Mouse (Mus musculus) adrenal gland, postnatal 4 days (tissue): ENCODE measurements around the gene Hspa8. TPM values are rescaled to one million over a fixed set of nuclear protein-coding genes. Genes with fewer than 3 reads are reported as not detected.
A peak's percentile ranks its signal among the peaks of the same experiment; 100 is the strongest.
"Not testable (repeated sequence)": the region's sequence is repeated elsewhere in the genome, so short reads cannot be mapped to it uniquely, and the experiment has no call there.

Experiments used
- DNase-seq, 2 experiments: peaks; one replicate each; pipeline ENCODE4 v3.0.0; 2021 to 2022; ENCODE audit warnings: low spot score in 2 of 2, mixed read lengths in 2 of 2
- total RNA-seq, 2 experiments: library from RNA; stranded (reverse); gene quantifications; 2 replicates each; pipeline ENCODE4 v1.2.3; 2021

Gene Hspa8
- total RNA-seq, 2 experiments from 2014 or later = 1,260 to 1,409 TPM

GRCm38 (mm10) chr9:40783641-40784373, 17.0 kb upstream of the Hspa8 start:
- DNase-seq = no peak

DNA sequence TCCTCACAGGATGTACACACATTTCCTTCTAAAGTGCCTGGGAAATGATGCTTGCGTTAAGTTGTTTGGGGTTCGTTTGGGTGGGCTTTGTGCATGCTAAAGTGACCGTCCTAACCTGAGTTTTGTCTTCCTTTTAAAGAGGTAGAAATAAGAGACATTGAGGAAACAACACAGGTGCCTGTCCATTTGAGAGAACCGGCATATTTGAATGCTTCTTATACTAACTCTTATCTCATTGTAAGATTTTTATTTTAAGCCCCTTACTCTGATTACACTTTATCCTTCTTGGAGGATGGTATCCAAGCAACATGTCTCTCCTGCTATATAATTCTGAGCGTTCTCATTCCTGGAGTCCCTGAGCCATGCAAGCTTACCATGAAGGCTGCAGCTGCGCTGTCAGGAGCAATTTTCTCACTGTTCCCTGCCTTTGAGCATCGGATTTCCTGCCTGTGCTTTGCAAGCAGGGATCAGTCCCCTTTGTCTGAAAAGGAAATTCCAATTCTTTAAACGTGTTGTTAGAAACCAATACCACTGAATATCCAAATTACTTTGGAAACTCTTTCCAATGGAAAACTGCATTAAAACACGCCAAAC, 16.3 kb upstream of the Hspa8 start:
- DNase-seq = no peak

DNA sequence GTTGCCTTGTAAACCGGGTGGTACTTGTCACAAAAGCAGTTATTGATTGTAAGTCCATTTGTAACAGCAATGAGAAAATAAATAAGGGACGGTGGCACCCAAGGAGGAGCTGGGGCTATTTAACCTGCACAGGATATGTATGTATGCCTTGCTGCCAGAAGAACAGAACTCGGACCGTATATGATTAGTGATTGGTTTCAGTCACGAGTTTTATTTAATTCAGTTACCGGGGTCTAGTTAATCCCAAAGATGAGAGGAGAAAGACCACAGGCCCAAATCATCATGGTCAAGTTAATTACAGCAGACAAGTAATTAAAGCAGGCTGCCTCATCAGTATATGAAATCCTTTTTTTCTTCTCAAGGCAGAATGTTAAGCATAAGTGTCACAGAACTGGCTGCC, 15.3 kb upstream of the Hspa8 start:
- DNase-seq = no peak

- not testable (repeated sequence) for DNase-seq
Observed at GRCm38 (mm10) chr9:40786820-40787219, 14.0 kb upstream of the Hspa8 start.

- DNase-seq = no peak
Observed at GRCm38 (mm10) chr9:40791864-40792633, 8.7 kb upstream of the Hspa8 start.

DNA sequence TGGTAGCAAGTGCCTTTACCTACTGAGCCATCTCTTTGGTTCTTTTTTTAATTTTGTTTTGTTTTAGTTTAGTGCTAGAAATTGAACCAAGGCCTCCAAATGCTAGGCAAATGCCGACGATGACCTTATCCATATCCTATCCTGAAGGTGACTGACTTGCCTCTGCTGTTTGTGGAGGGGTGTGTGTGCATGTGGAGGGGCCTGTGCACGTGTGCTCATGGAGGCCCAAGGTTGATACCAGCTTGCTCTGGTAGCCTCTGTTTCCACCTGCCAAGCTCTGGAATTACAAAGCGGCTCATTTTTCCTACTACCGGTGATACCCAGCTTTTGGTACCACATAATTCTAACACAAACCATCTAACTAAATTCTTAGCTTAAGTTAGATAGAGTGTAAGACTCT, 7.2 kb upstream of the Hspa8 start:
- no peak for DNase-seq

GRCm38 (mm10) chr9:40794251-40794650, 6.5 kb upstream of the Hspa8 start:
- DNase-seq = no peak

GRCm38 (mm10) chr9:40794926-40795325, 5.9 kb upstream of the Hspa8 start:
- no peak for DNase-seq

DNA sequence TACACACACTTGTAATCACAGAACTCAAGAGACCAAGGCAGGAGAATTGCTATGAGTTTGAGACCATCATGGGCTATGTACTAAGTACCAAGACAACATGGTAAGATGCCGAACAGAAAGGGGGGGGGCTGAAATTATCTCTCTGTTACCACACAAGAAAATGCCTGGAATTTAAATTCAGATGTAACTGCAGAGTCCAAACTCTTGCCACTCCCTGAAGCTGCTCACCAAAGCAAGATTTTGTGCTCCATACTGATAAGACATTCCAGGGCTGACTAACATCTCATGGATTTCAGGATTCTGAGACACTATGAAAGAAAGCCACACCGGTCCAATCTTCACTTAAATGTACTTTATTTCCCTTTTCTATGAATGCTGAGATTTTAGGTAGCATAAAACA, 5.2 kb upstream of the Hspa8 start:
- no peak for DNase-seq

DNA sequence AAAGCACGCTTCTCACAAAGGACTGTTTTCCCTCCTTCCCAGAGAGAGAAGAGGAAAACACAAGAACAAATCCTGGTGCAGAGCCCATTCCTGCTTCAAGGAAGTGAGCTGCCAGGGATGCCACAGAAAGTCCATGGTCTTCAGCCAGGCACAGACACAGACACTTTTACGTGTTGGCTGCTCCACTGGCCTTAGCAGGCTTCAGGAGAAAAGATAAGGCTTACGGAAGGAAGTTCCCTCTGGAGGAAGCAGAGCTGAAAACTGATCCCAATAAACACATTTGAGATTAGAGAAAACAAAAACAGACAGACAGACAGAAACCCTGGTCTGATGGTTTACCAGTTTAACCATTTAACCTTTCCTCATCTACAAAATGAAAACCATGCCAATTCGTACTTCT, 4.7 kb upstream of the Hspa8 start:
- no peak for DNase-seq

- no peak for DNase-seq
Observed at GRCm38 (mm10) chr9:40798247-40798960, 2.4 kb upstream of the Hspa8 start.

GRCm38 (mm10) chr9:40799112-40799511, 1.7 kb upstream of the Hspa8 start:
- no peak for DNase-seq

DNA sequence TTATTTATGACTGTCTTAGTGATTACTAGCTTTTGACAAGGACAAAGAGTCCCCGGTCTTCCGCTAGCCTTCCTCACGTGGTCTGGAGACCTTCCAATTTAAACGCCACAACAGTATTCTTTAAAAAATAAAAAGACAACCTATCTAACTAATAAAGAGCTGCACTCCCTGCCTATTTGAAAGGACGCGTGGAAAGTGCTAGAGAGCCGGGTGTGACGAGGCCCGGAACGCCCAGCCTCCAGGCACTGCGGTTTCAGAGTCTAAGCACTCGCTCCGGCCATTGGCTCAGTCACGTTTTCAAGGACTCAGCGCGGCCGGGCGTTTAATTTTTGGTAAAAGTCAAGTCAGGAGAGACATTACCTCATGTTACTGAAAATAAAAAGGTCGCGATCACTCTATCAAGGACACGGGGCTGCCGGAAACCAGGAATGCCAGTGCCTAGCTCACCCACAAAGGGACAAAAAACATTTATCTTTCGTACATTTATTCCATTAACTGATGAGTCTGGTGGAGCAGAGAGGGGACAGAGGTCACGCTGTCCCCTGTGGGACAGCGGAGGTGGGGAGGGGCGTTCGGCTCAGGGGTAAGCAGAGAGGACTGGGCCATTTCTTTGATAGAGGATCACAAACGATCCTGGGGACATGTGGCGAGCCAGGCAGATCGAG, 815 bp upstream of the Hspa8 start:
- DNase-seq = peak; percentile 58 to 79

GRCm38 (mm10) chr9:40801614-40802532, 1.1 kb downstream of the Hspa8 start:
- not testable (repeated sequence) for DNase-seq

DNA sequence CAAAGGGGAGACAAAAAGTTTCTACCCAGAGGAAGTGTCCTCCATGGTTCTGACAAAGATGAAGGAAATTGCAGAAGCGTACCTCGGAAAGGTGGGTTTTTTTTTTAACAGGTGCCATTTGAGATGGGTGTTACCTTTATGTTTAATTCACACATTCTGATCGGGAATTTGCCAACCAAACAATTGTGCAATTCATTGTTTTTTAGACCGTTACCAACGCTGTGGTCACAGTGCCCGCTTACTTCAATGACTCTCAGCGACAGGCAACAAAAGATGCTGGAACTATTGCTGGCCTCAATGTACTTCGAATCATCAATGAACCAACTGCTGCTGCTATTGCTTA, 1.7 kb downstream of the Hspa8 start:
- DNase-seq = not testable (repeated sequence)

DNA sequence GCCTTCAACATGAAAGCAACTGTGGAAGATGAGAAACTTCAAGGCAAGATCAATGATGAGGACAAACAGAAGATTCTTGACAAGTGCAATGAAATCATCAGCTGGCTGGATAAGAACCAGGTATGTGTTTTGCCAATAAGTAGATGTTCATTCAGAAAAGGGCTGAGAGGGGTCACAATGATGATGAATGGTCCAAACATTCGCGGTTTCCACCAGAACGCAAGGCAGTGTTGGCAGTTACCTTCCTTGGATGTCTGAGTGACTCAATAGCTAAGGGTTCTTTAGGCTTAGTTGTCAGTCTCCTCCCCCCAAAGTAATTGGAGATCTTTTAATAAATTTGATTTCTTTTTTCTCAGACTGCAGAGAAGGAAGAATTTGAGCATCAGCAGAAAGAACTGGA, 3.8 kb downstream of the Hspa8 start:
- not testable (repeated sequence) for DNase-seq

- peak in 1 of 2 experiments; percentile 54 for DNase-seq
Observed at GRCm38 (mm10) chr9:40805263-40805662, 4.5 kb downstream of the Hspa8 start.

- no peak for DNase-seq
Observed at GRCm38 (mm10) chr9:40806440-40807288, 5.9 kb downstream of the Hspa8 start.

DNA sequence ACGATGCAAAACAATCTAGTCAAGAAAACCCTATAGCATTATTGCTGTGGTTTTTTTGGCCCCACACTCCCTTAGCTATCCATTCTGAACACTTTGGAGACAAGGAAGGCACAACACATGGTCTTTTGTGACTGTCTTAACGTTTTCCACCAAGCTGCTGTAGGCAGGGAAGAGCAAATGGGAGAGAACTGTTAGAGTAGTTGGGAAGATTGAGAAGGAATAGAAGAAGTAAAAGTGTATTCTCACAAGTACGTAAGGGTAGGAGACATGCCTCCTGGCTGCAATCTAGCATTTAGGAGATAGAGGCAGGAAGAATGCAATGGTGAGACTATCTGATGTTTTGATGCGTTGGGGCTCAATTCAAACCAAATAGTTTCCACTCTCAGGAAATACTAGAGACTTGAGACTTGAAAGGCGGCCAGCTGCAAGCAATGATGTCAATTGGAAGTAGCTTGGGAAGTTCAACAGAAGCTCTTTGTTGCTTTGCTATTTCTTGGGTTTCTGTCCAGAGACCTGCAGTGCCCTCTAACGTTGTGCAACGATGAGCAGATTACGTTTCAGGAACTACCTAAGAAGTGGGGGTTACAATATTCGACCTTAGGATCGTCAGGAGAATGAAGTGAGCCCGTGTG, 6.6 kb downstream of the Hspa8 start:
- DNase-seq = no peak
